Mouse (Mus musculus): Measurements from ENCODE around the gene Epb41l1. TPM values are rescaled to one million over a fixed set of nuclear protein-coding genes. Genes with fewer than 3 reads are reported as not detected.

Gene Epb41l1
- total RNA-seq, 1 experiment = 20.5 TPM

DNA sequence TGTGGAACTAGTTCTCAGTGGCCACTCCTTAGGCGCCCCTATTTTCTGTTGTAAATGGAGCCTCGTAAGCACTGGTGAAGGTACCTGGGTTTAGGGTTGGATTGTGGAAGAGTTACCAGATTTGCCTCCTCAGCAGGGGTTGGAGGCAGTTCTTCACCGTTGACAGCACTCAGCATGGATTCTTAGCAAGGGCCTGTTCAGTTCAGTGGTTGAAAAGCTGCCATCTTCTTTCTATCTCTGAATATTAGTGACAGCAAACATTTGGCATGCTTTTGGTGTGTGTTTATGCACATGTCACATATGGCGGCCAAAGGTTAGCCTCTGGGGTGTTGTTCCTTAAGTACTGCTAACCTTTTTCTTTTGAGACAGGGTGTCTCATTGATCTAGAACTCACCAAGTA lies 131.7 kb downstream of the Epb41l1 start:
- Histone ChIP-seq H3K9ac (ENCODE audit: insufficient read depth, low read depth, low read length, poor library complexity, severe bottlenecking) (no peak overlapping the region), H3K4me3 (ENCODE audit: insufficient read depth in 1 of 2, low read depth in 1 of 2, low read length in 2 of 2, poor library complexity in 1 of 2, severe bottlenecking in 1 of 2) (no peak overlapping the region), H3K27ac (ENCODE audit: insufficient read depth, low read depth, low read length, poor library complexity, severe bottlenecking) (no peak overlapping the region), H3K36me3 (ENCODE audit: control insufficient read depth, insufficient read depth, low read length, poor library complexity, severe bottlenecking) (peaks cover 25% of the 10 kb centered on the region), H3K9me3 (ENCODE audit: control insufficient read depth, insufficient read depth, low read depth, low read length) (no peaks in the 10 kb centered on the region), H3K4me1 (ENCODE audit: control insufficient read depth in 2 of 2, insufficient read depth in 2 of 2, low read length in 2 of 2, poor library complexity in 1 of 2) (peaks cover 0 to 2% of the 10 kb centered on the region in 2 experiments; a peak in 1 of 4 replicates)
- in situ Hi-C loops (cut with MboI; ENCODE audit: low sequenced_read_pairs in 2 of 2, unreplicated experiment in 2 of 2) = no loop called here
- no peak for DNase-seq (ENCODE audit: low read depth, low spot score)
- TF ChIP-seq ZNF384 (IDR thresholded peaks at IDR 0.05; ENCODE audit: low read depth, low read length) = no peak
- no peak for TF ChIP-seq CHD2 (IDR thresholded peaks at IDR 0.05; ENCODE audit: low read depth, low read length)
- TF ChIP-seq ZC3H11A (IDR thresholded peaks at IDR 0.05; ENCODE audit: borderline replicate concordance, low read depth, low read length) = no peak
- no peak for TF ChIP-seq HCFC1 (IDR thresholded peaks at IDR 0.05; ENCODE audit: borderline replicate concordance, insufficient read depth, low read length)
- no peak for TF ChIP-seq MAFK (IDR thresholded peaks at IDR 0.05; ENCODE audit: insufficient read depth, low read depth, low read length)

DNA sequence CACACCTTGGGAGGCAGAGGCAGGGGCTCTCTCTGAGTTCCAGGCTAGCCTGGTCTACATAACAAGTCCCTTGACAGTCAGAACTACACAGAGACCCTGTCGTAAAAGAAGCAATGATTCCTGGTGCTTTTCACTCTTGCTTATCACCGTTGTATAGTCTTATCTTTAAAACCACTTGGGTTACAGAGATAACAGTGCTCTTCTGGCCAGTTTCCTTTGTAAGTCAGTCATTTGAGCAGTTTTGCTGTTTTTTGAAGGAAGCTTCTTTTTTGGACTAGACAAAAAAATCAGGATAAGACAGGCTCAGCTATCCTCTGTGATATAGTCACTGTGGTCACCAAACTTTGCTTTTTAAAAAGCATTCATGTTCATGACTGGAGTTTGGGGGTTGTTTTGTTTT lies 141.1 kb downstream of the Epb41l1 start:
- no peaks in the 10 kb centered on the region for H3K9me3 ChIP-seq (ENCODE audit: control insufficient read depth, insufficient read depth, low read depth, low read length)
- no peak for DNase-seq (ENCODE audit: low read depth, low spot score)
- in situ Hi-C loops (cut with MboI; ENCODE audit: low sequenced_read_pairs in 2 of 2, unreplicated experiment in 2 of 2) = no loop called here
- no peak overlapping the region for H3K9ac ChIP-seq (ENCODE audit: insufficient read depth, low read depth, low read length, poor library complexity, severe bottlenecking)
- no peak for TF ChIP-seq ZNF384 (IDR thresholded peaks at IDR 0.05; ENCODE audit: low read depth, low read length)
- TF ChIP-seq HCFC1 (IDR thresholded peaks at IDR 0.05; ENCODE audit: borderline replicate concordance, insufficient read depth, low read length) = no peak
- TF ChIP-seq ZC3H11A (IDR thresholded peaks at IDR 0.05; ENCODE audit: borderline replicate concordance, low read depth, low read length) = no peak
- no peak for TF ChIP-seq MAFK (IDR thresholded peaks at IDR 0.05; ENCODE audit: insufficient read depth, low read depth, low read length)
- TF ChIP-seq CHD2 (IDR thresholded peaks at IDR 0.05; ENCODE audit: low read depth, low read length) = no peak
- H3K4me1 ChIP-seq (ENCODE audit: control insufficient read depth in 2 of 2, insufficient read depth in 2 of 2, low read length in 2 of 2, poor library complexity in 1 of 2) = no peaks in the 10 kb centered on the region
- no peak overlapping the region for H3K27ac ChIP-seq (ENCODE audit: insufficient read depth, low read depth, low read length, poor library complexity, severe bottlenecking)
- H3K36me3 ChIP-seq (ENCODE audit: control insufficient read depth, insufficient read depth, low read length, poor library complexity, severe bottlenecking) = peaks cover 22% of the 10 kb centered on the region
- H3K4me3 ChIP-seq (ENCODE audit: insufficient read depth in 1 of 2, low read depth in 1 of 2, low read length in 2 of 2, poor library complexity in 1 of 2, severe bottlenecking in 1 of 2) = no peak overlapping the region

DNA sequence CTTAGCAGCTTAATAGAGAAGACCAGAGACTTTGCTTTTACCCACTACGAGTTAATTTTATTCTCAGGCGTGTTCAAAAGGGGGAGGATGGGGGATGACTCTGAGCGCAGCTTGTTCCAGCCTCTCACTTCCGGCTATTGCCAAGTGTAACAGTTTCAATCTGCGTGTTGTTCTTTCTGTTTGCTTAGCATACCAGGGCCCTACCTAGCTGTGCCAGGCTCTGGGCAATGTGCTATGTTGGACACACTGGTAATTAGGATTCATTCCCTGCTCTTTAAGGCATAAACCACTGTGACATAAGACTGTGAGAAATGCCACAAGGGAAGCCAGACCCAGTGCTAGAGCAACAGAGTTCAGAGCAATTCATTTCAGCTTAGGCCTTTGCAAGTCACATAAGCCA lies 142.8 kb downstream of the Epb41l1 start:
- H3K9ac ChIP-seq (ENCODE audit: insufficient read depth, low read depth, low read length, poor library complexity, severe bottlenecking) = no peak overlapping the region
- H3K27ac ChIP-seq (ENCODE audit: insufficient read depth, low read depth, low read length, poor library complexity, severe bottlenecking) = no peak overlapping the region
- H3K9me3 ChIP-seq (ENCODE audit: control insufficient read depth, insufficient read depth, low read depth, low read length) = no peaks in the 10 kb centered on the region
- in situ Hi-C loops (cut with MboI; ENCODE audit: low sequenced_read_pairs in 2 of 2, unreplicated experiment in 2 of 2) = no loop called here
- H3K4me1 ChIP-seq (ENCODE audit: control insufficient read depth in 2 of 2, insufficient read depth in 2 of 2, low read length in 2 of 2, poor library complexity in 1 of 2) = no peaks in the 10 kb centered on the region
- peaks cover 25% of the 10 kb centered on the region for H3K36me3 ChIP-seq (ENCODE audit: control insufficient read depth, insufficient read depth, low read length, poor library complexity, severe bottlenecking)
- TF ChIP-seq ZC3H11A (IDR thresholded peaks at IDR 0.05; ENCODE audit: borderline replicate concordance, low read depth, low read length) (no peak), CHD2 (IDR thresholded peaks at IDR 0.05; ENCODE audit: low read depth, low read length) (no peak), HCFC1 (IDR thresholded peaks at IDR 0.05; ENCODE audit: borderline replicate concordance, insufficient read depth, low read length) (no peak), MAFK (IDR thresholded peaks at IDR 0.05; ENCODE audit: insufficient read depth, low read depth, low read length) (no peak), ZNF384 (IDR thresholded peaks at IDR 0.05; ENCODE audit: low read depth, low read length) (no peak)
- DNase-seq (ENCODE audit: low read depth, low spot score) = no peak
- H3K4me3 ChIP-seq (ENCODE audit: insufficient read depth in 1 of 2, low read depth in 1 of 2, low read length in 2 of 2, poor library complexity in 1 of 2, severe bottlenecking in 1 of 2) = no peak overlapping the region

DNA sequence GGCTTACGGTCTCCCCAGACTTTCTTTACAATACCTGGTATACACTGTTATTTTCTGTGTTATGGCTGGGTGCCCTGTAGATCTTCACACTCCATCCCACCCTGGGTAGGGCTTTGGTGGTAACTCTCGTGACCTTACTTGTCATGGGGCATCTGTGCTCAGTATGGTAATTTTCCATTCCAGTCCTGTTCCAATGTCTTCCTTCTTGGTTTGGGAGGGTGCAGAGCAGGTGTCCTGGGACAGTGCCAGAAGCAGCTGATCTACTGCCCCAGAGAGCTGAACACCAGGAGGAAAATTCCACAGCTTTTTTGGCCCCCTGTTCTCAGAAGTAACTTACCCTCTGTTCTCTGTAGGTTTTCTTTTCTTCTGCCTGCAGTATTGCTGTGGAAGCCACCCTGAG lies 145.8 kb downstream of the Epb41l1 start:
- in situ Hi-C loops (cut with MboI; ENCODE audit: low sequenced_read_pairs in 2 of 2, unreplicated experiment in 2 of 2) = no loop called here
- DNase-seq (ENCODE audit: low read depth, low spot score) = no peak
- Histone ChIP-seq H3K27ac (ENCODE audit: insufficient read depth, low read depth, low read length, poor library complexity, severe bottlenecking) (no peak overlapping the region), H3K4me1 (ENCODE audit: control insufficient read depth in 2 of 2, insufficient read depth in 2 of 2, low read length in 2 of 2, poor library complexity in 1 of 2) (no peaks in the 10 kb centered on the region), H3K9ac (ENCODE audit: insufficient read depth, low read depth, low read length, poor library complexity, severe bottlenecking) (no peak overlapping the region), H3K36me3 (ENCODE audit: control insufficient read depth, insufficient read depth, low read length, poor library complexity, severe bottlenecking) (peaks cover 18% of the 10 kb centered on the region; the same call in 1 of the 2 replicates), H3K9me3 (ENCODE audit: control insufficient read depth, insufficient read depth, low read depth, low read length) (no peaks in the 10 kb centered on the region), H3K4me3 (ENCODE audit: insufficient read depth in 1 of 2, low read depth in 1 of 2, low read length in 2 of 2, poor library complexity in 1 of 2, severe bottlenecking in 1 of 2) (no peak overlapping the region)
- TF ChIP-seq CHD2 (IDR thresholded peaks at IDR 0.05; ENCODE audit: low read depth, low read length) = no peak
- TF ChIP-seq MAFK (IDR thresholded peaks at IDR 0.05; ENCODE audit: insufficient read depth, low read depth, low read length) = no peak
- no peak for TF ChIP-seq ZNF384 (IDR thresholded peaks at IDR 0.05; ENCODE audit: low read depth, low read length)
- no peak for TF ChIP-seq HCFC1 (IDR thresholded peaks at IDR 0.05; ENCODE audit: borderline replicate concordance, insufficient read depth, low read length)
- TF ChIP-seq ZC3H11A (IDR thresholded peaks at IDR 0.05; ENCODE audit: borderline replicate concordance, low read depth, low read length) = no peak

DNA sequence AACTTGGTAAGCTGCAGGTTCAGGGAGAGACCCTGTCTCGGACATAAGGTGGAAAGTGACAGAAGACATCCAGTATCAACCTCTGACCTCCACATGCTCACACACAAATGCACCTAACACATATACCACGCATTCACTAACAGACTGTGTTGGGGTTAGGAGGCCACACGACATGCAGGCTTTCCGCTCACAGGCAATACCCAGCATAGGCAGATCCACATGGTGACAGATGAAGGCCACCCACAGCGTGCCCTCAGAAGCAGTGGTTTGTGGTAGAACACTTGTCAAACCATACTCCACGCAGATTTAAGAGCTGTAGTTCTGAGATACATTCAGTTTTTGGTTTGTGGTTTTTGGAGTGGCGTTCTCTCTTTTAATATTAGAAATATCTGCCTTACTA lies 147.9 kb downstream of the Epb41l1 start:
- Histone ChIP-seq H3K27ac (ENCODE audit: insufficient read depth, low read depth, low read length, poor library complexity, severe bottlenecking) (no peak overlapping the region), H3K4me3 (ENCODE audit: insufficient read depth in 1 of 2, low read depth in 1 of 2, low read length in 2 of 2, poor library complexity in 1 of 2, severe bottlenecking in 1 of 2) (no peak overlapping the region), H3K36me3 (ENCODE audit: control insufficient read depth, insufficient read depth, low read length, poor library complexity, severe bottlenecking) (peaks cover 17% of the 10 kb centered on the region; the same call in 1 of the 2 replicates), H3K9ac (ENCODE audit: insufficient read depth, low read depth, low read length, poor library complexity, severe bottlenecking) (no peak overlapping the region), H3K9me3 (ENCODE audit: control insufficient read depth, insufficient read depth, low read depth, low read length) (no peaks in the 10 kb centered on the region), H3K4me1 (ENCODE audit: control insufficient read depth in 2 of 2, insufficient read depth in 2 of 2, low read length in 2 of 2, poor library complexity in 1 of 2) (no peaks in the 10 kb centered on the region)
- no peak for DNase-seq (ENCODE audit: low read depth, low spot score)
- in situ Hi-C loops (cut with MboI; ENCODE audit: low sequenced_read_pairs in 2 of 2, unreplicated experiment in 2 of 2) = no loop called here
- TF ChIP-seq ZC3H11A (IDR thresholded peaks at IDR 0.05; ENCODE audit: borderline replicate concordance, low read depth, low read length) = no peak
- TF ChIP-seq HCFC1 (IDR thresholded peaks at IDR 0.05; ENCODE audit: borderline replicate concordance, insufficient read depth, low read length) = no peak
- no peak for TF ChIP-seq CHD2 (IDR thresholded peaks at IDR 0.05; ENCODE audit: low read depth, low read length)
- no peak for TF ChIP-seq MAFK (IDR thresholded peaks at IDR 0.05; ENCODE audit: insufficient read depth, low read depth, low read length)
